Comparison of ENCODE assay signal across 8 mouse cellular contexts in genomic region chr7:19628536-19629360, GRCm38 (mm10). TPM values are rescaled to one million over a fixed set of nuclear protein-coding genes. Genes with fewer than 3 reads are reported as not detected.
DNase-seq lines count a peak whose midpoint lies in the region; ATAC-seq and TF ChIP-seq lines count a peak whose summit lies in the region.

No protein-coding gene starts in this region.

- H3K4me2 ChIP-seq in forebrain, postnatal 0 days (ENCODE audit: low read depth) = peak overlapping the region; percentile 92
- H3K4me2 ChIP-seq in lung, embryonic 15.5 days = peak overlapping the region; percentile 96

- WGBS in cerebellum, adult 2 months = 2% methylated on average over 57 of the region's 57 CpGs
- 2% methylated on average over 53 of the region's 57 CpGs for WGBS in forebrain, postnatal 0 days
- under 1% methylated on average over 56 of the region's 57 CpGs for WGBS in lung, embryonic 15.5 days

- H3K27me3 ChIP-seq in MEL (ENCODE audit: control insufficient read depth in 1 of 2, insufficient read depth in 2 of 2, low read length in 2 of 2) = no peaks in the 10 kb centered on the region
- no peaks in the 10 kb centered on the region for H3K27me3 ChIP-seq in cerebellum, adult 2 months (ENCODE audit: control insufficient read depth, insufficient read depth, low read length)
- no peaks in the 10 kb centered on the region for H3K27me3 ChIP-seq in forebrain, postnatal 0 days (ENCODE audit: insufficient read depth, low read length)
- no peaks in the 10 kb centered on the region for H3K27me3 ChIP-seq in lung, embryonic 15.5 days

- H3K36me3 ChIP-seq in MEL (ENCODE audit: control insufficient read depth in 1 of 2, insufficient read depth in 2 of 2, low read length in 2 of 2) = peaks cover 0 to 12% of the 10 kb centered on the region in 2 experiments; a peak in 2 of 4 replicates
- H3K36me3 ChIP-seq in forebrain, postnatal 0 days (ENCODE audit: insufficient read depth) = peaks cover 14% of the 10 kb centered on the region
- H3K36me3 ChIP-seq in lung, embryonic 15.5 days = peaks cover 18% of the 10 kb centered on the region

- TF ChIP-seq EP300 in MEL (IDR thresholded peaks at IDR 0.05; ENCODE audit: low read depth in 1 of 2, low read length in 2 of 2) = no peak

- no peaks in the 10 kb centered on the region; the same call in 1 of the 2 replicates for H3K79me2 ChIP-seq in MEL (ENCODE audit: control insufficient read depth, insufficient read depth, low read length, poor library complexity)

- DNase-seq in MEL (ENCODE audit: low read depth, low spot score) = peak; percentile 100
- DNase-seq in cerebellum, adult 2 months = peak; percentile 77 to 82
- peak; percentile 82 for DNase-seq in forebrain, postnatal 0 days
- peak; percentile 96 for DNase-seq in heart, postnatal 4 days
- DNase-seq in layer of hippocampus, adult 8-10 months (ENCODE audit: low spot score in 2 of 2) = peak; percentile 83 to 87
- peak; percentile 98 for DNase-seq in ovary, adult 18-20 months (ENCODE audit: low spot score)
- peak; percentile 98 for DNase-seq in thymus, postnatal 0 days (ENCODE audit: low spot score)

- TF ChIP-seq CTCF in MEL (IDR thresholded peaks at IDR 0.05 in 2 of 3, conservative IDR thresholded peaks at IDR 0.05 in 1 of 3; ENCODE audit: control insufficient read depth in 1 of 3, insufficient read depth in 1 of 3, low read depth in 2 of 3, low read length in 3 of 3, poor library complexity in 1 of 3, severe bottlenecking in 1 of 3) = no peak
- TF ChIP-seq CTCF in cerebellum, adult 2 months (IDR thresholded peaks at IDR 0.05; ENCODE audit: borderline replicate concordance, insufficient read depth, low read depth, low read length) = no peak
- TF ChIP-seq CTCF in forebrain, postnatal 0 days (IDR thresholded peaks at IDR 0.05; ENCODE audit: low read depth) = no peak

- TF ChIP-seq RAD21 in MEL (IDR thresholded peaks at IDR 0.05; ENCODE audit: low read depth, low read length) = no peak

- peak in 1 of 2 experiments; percentile 52; a peak in 1 of 4 replicates for TF ChIP-seq POLR2A in MEL (IDR thresholded peaks at IDR 0.05; ENCODE audit: control insufficient read depth in 1 of 2, insufficient read depth in 1 of 2, low read depth in 1 of 2, low read length in 2 of 2, poor library complexity in 1 of 2)
- no peak for TF ChIP-seq POLR2A in cerebellum, adult 2 months (IDR thresholded peaks at IDR 0.05; ENCODE audit: borderline replicate concordance, insufficient read depth, low read length)

- H3K9ac ChIP-seq in MEL (ENCODE audit: control insufficient read depth, low read depth, low read length, poor library complexity, severe bottlenecking) = peak overlapping the region; percentile 78
- peak overlapping the region; percentile 49 for H3K9ac ChIP-seq in forebrain, postnatal 0 days
- H3K9ac ChIP-seq in lung, embryonic 15.5 days = peak overlapping the region; percentile 41

- H3K9me3 ChIP-seq in MEL (replicated peaks; ENCODE audit: insufficient read depth, low read length) = no peaks in the 10 kb centered on the region
- H3K9me3 ChIP-seq in forebrain, postnatal 0 days (ENCODE audit: low read length) = no peaks in the 10 kb centered on the region
- H3K9me3 ChIP-seq in lung, embryonic 15.5 days = no peaks in the 10 kb centered on the region

- peak; percentile 82 for ATAC-seq in forebrain, postnatal 0 days
- peak; percentile 91 for ATAC-seq in lung, embryonic 15.5 days (ENCODE audit: borderline replicate concordance, extremely low read depth, low FRiP score, low TSS enrichment)

- H3K4me1 ChIP-seq in MEL (ENCODE audit: control insufficient read depth in 1 of 2, insufficient read depth in 2 of 2, low read length in 2 of 2) = peaks cover 4 to 15% of the 10 kb centered on the region in 2 experiments
- H3K4me1 ChIP-seq in cerebellum, adult 2 months (ENCODE audit: control insufficient read depth, insufficient read depth, low read length) = peaks cover 5% of the 10 kb centered on the region; the same call in 1 of the 2 replicates
- no peaks in the 10 kb centered on the region for H3K4me1 ChIP-seq in forebrain, postnatal 0 days (ENCODE audit: insufficient read depth)
- peaks cover 12% of the 10 kb centered on the region; the same call in 1 of the 2 replicates for H3K4me1 ChIP-seq in lung, embryonic 15.5 days

- peak overlapping the region; percentile 66 for H3K27ac ChIP-seq in MEL (ENCODE audit: control insufficient read depth, low read depth, low read length)
- H3K27ac ChIP-seq in cerebellum, adult 2 months (ENCODE audit: insufficient read depth, low read length) = no peak overlapping the region
- peak overlapping the region; percentile 57; the same call in 1 of the 2 replicates for H3K27ac ChIP-seq in forebrain, postnatal 0 days (ENCODE audit: low read depth, low read length)
- peak overlapping the region; percentile 91 for H3K27ac ChIP-seq in lung, embryonic 15.5 days

- H3K4me3 ChIP-seq in MEL (ENCODE audit: control insufficient read depth in 1 of 2, insufficient read depth in 1 of 2, low read depth in 2 of 2, low read length in 2 of 2) = peak overlapping the region; percentile 77 to 97
- H3K4me3 ChIP-seq in cerebellum, adult 2 months (replicated peaks; ENCODE audit: insufficient read depth, low read depth, low read length) = peak overlapping the region; percentile 62
- peak overlapping the region; percentile 76 for H3K4me3 ChIP-seq in forebrain, postnatal 0 days (ENCODE audit: low read depth, low read length)
- H3K4me3 ChIP-seq in lung, embryonic 15.5 days = peak overlapping the region; percentile 77

RNA-seq across cellular contexts. Expression of gene Relb, which starts 0.5 kb away (rescaled TPM):
- total RNA-seq in MEL (2012; rRNA removed) = 4.6 and 6.2 TPM in 2 replicates
- 1 to 10 TPM in 1 of 2 experiments, not detected in 1; 7.7 TPM for polyA plus RNA-seq in MEL (2012; ENCODE audit: insufficient read depth in 1 of 2, insufficient read length in 2 of 2, low read depth in 1 of 2, low replicate concordance in 2 of 2, missing spikeins in 1 of 2)
- 4.7 and 5.8 TPM in 2 replicates for polyA plus RNA-seq in cerebellum, adult 2 months (2012; rRNA removed)
- total RNA-seq in forebrain, postnatal 0 days (2014; rRNA removed) = 6.5 and 6.9 TPM in 2 replicates
- polyA plus RNA-seq in forebrain, postnatal 0 days (2015; fragmentation: Nextera tagmentation; extraction: Ambion mirVana) = 4.5 and 5.4 TPM in 2 replicates
- total RNA-seq in heart, postnatal 4 days (2021) = 1 to 10 TPM; 8.1 to 9.1 TPM
- total RNA-seq in layer of hippocampus, adult 8-10 months (2022) = 10 to 100 TPM in 2 of 4 experiments, 1 to 10 TPM in 2; 8.3 to 11.2 (median 10.5) TPM
- polyA plus RNA-seq in lung, embryonic 15.5 days (2015; fragmentation: Nextera tagmentation; extraction: Ambion mirVana) = 6.8 and 8.8 TPM in 2 replicates
- 37.2 and 38.0 TPM in 2 replicates for polyA plus RNA-seq in thymus, postnatal 0 days (2015; fragmentation: Nextera tagmentation; extraction: Ambion mirVana)

RNA-seq across cellular contexts. Expression of gene Clasrp, which starts 24.5 kb away (rescaled TPM):
- total RNA-seq in MEL (2012; rRNA removed) = 29.9 and 31.1 TPM in 2 replicates
- 10 to 100 TPM in 1 of 2 experiments, not detected in 1; 62.2 TPM for polyA plus RNA-seq in MEL (2012; ENCODE audit: insufficient read depth in 1 of 2, insufficient read length in 2 of 2, low read depth in 1 of 2, low replicate concordance in 2 of 2, missing spikeins in 1 of 2)
- polyA plus RNA-seq in cerebellum, adult 2 months (2012; rRNA removed) = 151 and 152 TPM in 2 replicates
- total RNA-seq in forebrain, postnatal 0 days (2014; rRNA removed) = 56.0 and 89.0 TPM in 2 replicates
- 50.1 and 56.8 TPM in 2 replicates for polyA plus RNA-seq in forebrain, postnatal 0 days (2015; fragmentation: Nextera tagmentation; extraction: Ambion mirVana)
- 10 to 100 TPM; 33.0 to 33.7 TPM for total RNA-seq in heart, postnatal 4 days (2021)
- 100 to 1,000 TPM in 2 of 4 experiments, 10 to 100 TPM in 2; 96.9 to 109 (median 101) TPM for total RNA-seq in layer of hippocampus, adult 8-10 months (2022)
- polyA plus RNA-seq in lung, embryonic 15.5 days (2015; fragmentation: Nextera tagmentation; extraction: Ambion mirVana) = 46.4 and 51.4 TPM in 2 replicates
- polyA plus RNA-seq in thymus, postnatal 0 days (2015; fragmentation: Nextera tagmentation; extraction: Ambion mirVana) = 35.2 and 41.3 TPM in 2 replicates

RNA-seq across cellular contexts. Expression of gene Clptm1, which starts 36.1 kb away (rescaled TPM):
- 55.5 and 58.5 TPM in 2 replicates for total RNA-seq in MEL (2012; rRNA removed)
- 100 to 1,000 TPM in 1 of 2 experiments, 10 to 100 TPM in 1; 62.4 to 102 TPM for polyA plus RNA-seq in MEL (2012; ENCODE audit: insufficient read depth in 1 of 2, insufficient read length in 2 of 2, low read depth in 1 of 2, low replicate concordance in 2 of 2, missing spikeins in 1 of 2)
- 158 and 159 TPM in 2 replicates for polyA plus RNA-seq in cerebellum, adult 2 months (2012; rRNA removed)
- total RNA-seq in forebrain, postnatal 0 days (2014; rRNA removed) = 93.2 and 109 TPM in 2 replicates
- polyA plus RNA-seq in forebrain, postnatal 0 days (2015; fragmentation: Nextera tagmentation; extraction: Ambion mirVana) = 111 and 136 TPM in 2 replicates
- total RNA-seq in heart, postnatal 4 days (2021) = 10 to 100 TPM; 98.0 to 99.1 TPM
- 100 to 1,000 TPM; 140 to 150 (median 146) TPM for total RNA-seq in layer of hippocampus, adult 8-10 months (2022)
- 81.8 and 86.8 TPM in 2 replicates for polyA plus RNA-seq in lung, embryonic 15.5 days (2015; fragmentation: Nextera tagmentation; extraction: Ambion mirVana)
- 57.5 and 66.6 TPM in 2 replicates for polyA plus RNA-seq in thymus, postnatal 0 days (2015; fragmentation: Nextera tagmentation; extraction: Ambion mirVana)

RNA-seq across cellular contexts. Expression of gene Apoc2, which starts 49.0 kb away (rescaled TPM):
- total RNA-seq in MEL (2012; rRNA removed) = not detected in 2 replicates
- polyA plus RNA-seq in MEL (2012; ENCODE audit: insufficient read depth in 1 of 2, insufficient read length in 2 of 2, low read depth in 1 of 2, low replicate concordance in 2 of 2, missing spikeins in 1 of 2) = not detected
- polyA plus RNA-seq in cerebellum, adult 2 months (2012; rRNA removed) = not detected in 2 replicates
- total RNA-seq in forebrain, postnatal 0 days (2014; rRNA removed) = 0.86 TPM in 1 of 2 replicates, not detected in the other
- 0.50 TPM in 1 of 2 replicates, not detected in the other for polyA plus RNA-seq in forebrain, postnatal 0 days (2015; fragmentation: Nextera tagmentation; extraction: Ambion mirVana)
- total RNA-seq in heart, postnatal 4 days (2021) = under 1 TPM in 1 of 2 experiments, not detected in 1; 0.52 TPM
- total RNA-seq in layer of hippocampus, adult 8-10 months (2022) = under 1 TPM in 1 of 4 experiments, not detected in 3; 0.66 TPM
- 4.0 and 9.5 TPM in 2 replicates for polyA plus RNA-seq in lung, embryonic 15.5 days (2015; fragmentation: Nextera tagmentation; extraction: Ambion mirVana)
- polyA plus RNA-seq in thymus, postnatal 0 days (2015; fragmentation: Nextera tagmentation; extraction: Ambion mirVana) = 3.4 and 3.8 TPM in 2 replicates

RNA-seq across cellular contexts. Expression of gene Gemin7, which starts 51.4 kb away (rescaled TPM):
- total RNA-seq in MEL (2012; rRNA removed) = 49.6 and 58.0 TPM in 2 replicates
- polyA plus RNA-seq in MEL (2012; ENCODE audit: insufficient read depth in 1 of 2, insufficient read length in 2 of 2, low read depth in 1 of 2, low replicate concordance in 2 of 2, missing spikeins in 1 of 2) = 10 to 100 TPM in 1 of 2 experiments, not detected in 1; 78.7 TPM
- 86.1 and 87.2 TPM in 2 replicates for polyA plus RNA-seq in cerebellum, adult 2 months (2012; rRNA removed)
- 38.2 and 56.4 TPM in 2 replicates for total RNA-seq in forebrain, postnatal 0 days (2014; rRNA removed)
- 145 and 148 TPM in 2 replicates for polyA plus RNA-seq in forebrain, postnatal 0 days (2015; fragmentation: Nextera tagmentation; extraction: Ambion mirVana)
- total RNA-seq in heart, postnatal 4 days (2021) = 10 to 100 TPM; 55.3 to 61.1 TPM
- 10 to 100 TPM; 43.4 to 54.4 (median 49.2) TPM for total RNA-seq in layer of hippocampus, adult 8-10 months (2022)
- polyA plus RNA-seq in lung, embryonic 15.5 days (2015; fragmentation: Nextera tagmentation; extraction: Ambion mirVana) = 164 and 183 TPM in 2 replicates
- polyA plus RNA-seq in thymus, postnatal 0 days (2015; fragmentation: Nextera tagmentation; extraction: Ambion mirVana) = 133 and 134 TPM in 2 replicates
